Mouse (Mus musculus): ENCODE data around the gene Ptprz1.

Gene Ptprz1

GRCm38 (mm10) chr6:22874781-22875613, at the start of gene Ptprz1:
TSS of gene Ptprz1 (plus strand) at chr6:22875502.
- DNase-seq (ENCODE audit: low spot score in 2 of 2): no peak

GRCm38 (mm10) chr6:22833637-22834036, 41.7 kb upstream of the Ptprz1 start:
- no peak for DNase-seq (ENCODE audit: low spot score in 2 of 2)

DNA sequence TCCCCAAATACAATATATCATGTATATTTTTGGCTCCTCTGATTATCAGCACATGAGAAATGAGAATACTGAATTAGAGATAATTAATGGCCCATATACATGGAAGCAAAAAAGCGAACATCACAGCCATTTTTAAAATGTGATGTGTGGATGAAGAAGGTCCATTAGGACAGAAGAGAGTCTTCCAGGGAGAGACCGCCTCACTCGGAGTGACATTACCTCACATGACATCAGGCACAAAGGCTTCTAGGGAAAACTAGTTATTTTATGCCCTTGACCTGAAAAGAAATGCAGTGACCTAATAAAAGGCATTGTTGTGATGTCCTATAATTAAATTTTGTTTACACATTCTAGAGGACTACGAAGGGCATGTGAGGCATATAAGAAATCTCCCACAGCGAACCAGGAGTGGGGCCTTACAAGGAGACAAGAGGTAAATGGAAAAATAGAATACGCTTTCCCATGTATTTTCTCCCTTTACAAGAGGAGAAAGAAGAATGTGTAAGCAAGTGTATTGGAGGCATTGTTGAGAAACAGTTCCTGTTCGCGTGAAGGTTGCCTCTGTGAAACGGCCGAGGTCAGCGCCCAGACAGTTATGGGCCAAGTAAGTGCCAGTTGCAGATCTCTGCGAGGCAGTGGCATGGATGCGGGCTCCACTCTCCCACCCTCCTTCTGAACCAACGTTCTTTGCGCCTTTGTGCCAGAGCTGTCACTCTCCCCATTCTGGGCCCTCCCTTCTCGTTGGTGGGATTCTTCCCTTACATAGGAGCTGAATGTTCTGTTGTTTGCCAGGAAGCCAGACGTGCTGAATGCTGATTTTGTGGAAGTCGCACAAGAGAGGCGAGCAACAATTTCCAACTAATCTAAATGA, 41.0 kb upstream of the Ptprz1 start:
- DNase-seq (ENCODE audit: low spot score in 2 of 2): no peak

GRCm38 (mm10) chr6:22875614-22876541, 576 bp downstream of the Ptprz1 start:
- DNase-seq (ENCODE audit: low spot score in 2 of 2): no peak

- no peak for DNase-seq (ENCODE audit: low spot score in 2 of 2)
These were observed 12.7 kb downstream of the Ptprz1 start for GRCm38 (mm10) chr6:22887978-22888377.

- DNase-seq (ENCODE audit: low spot score in 2 of 2): no peak
These were observed 14.0 kb downstream of the Ptprz1 start for GRCm38 (mm10) chr6:22889333-22889732.

DNA sequence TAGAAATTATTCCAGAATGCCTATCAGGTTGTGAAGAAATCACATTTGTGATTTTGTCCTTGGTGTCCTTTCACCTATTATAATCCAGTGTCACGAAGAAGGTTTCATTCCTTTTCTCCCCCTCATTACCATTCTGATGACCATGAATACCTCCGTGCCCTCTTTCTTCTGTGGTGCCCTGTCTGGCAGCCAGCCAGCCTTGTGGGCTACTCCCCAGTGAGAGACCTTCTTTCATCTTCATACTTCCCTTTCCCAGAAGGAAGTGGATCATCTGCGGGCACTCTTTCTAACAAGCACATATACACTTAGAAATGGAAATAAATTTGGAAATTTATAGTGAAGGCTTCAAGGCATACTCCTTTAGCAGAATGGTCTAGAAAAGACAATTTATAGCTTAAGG, 26.7 kb downstream of the Ptprz1 start:
- DNase-seq (ENCODE audit: low spot score in 2 of 2): no peak

GRCm38 (mm10) chr6:22908510-22909256, 33.4 kb downstream of the Ptprz1 start:
- DNase-seq (ENCODE audit: low spot score in 2 of 2): no peak

- no peak for DNase-seq (ENCODE audit: low spot score in 2 of 2)
These were observed 34.1 kb downstream of the Ptprz1 start for GRCm38 (mm10) chr6:22909257-22909907.

- DNase-seq (ENCODE audit: low spot score in 2 of 2): no peak
These were observed 34.6 kb downstream of the Ptprz1 start for GRCm38 (mm10) chr6:22909908-22910260.

- no peak for DNase-seq (ENCODE audit: low spot score in 2 of 2)
These were observed 47.6 kb downstream of the Ptprz1 start for GRCm38 (mm10) chr6:22922880-22923279.

DNA sequence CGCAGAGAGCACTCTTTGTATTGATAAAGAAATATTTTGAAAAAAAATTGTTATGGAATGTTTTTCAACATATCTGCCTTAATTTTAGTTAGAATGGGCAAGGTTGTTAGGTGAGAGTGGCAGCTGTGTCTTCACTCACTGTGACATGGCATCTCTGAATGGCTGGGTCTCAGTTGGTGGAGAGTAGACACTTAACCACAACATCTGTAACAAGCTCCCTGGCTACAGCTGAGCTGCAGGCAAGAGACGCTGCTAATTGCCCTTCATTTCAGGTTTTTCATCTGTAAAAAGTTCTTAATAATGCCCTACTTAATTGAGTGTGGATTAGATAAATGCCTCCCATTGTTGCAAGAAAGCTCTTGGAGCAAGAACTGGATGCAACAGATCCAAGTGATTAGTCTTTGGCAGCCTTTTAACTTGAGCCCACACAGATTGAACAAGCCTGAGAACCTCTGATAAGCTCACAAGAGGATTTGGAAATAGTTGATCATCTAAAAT, 57.5 kb downstream of the Ptprz1 start:
- no peak for DNase-seq (ENCODE audit: low spot score in 2 of 2)

DNA sequence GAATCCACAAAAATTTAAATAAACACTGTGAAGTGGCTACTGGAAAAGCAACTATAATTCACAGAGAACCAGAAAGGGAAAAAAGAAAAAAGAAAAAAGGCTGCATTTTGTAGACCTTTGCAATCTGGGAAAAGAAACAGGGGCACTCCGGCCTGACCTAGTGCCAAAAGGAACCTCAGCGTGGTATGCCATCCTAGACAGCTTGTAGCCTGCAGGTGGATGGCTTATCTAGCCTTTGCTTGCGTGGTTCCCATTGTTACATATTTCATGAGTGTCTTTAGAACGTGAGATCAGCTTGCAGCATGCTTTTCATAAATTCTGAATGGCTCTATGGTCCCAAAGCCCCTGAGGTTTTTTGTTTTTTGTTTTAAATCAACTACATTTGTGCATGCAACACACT, 61.8 kb downstream of the Ptprz1 start:
- DNase-seq (ENCODE audit: low spot score in 2 of 2): no peak

GRCm38 (mm10) chr6:22937526-22937925, 62.2 kb downstream of the Ptprz1 start:
- no peak for DNase-seq (ENCODE audit: low spot score in 2 of 2)

DNA sequence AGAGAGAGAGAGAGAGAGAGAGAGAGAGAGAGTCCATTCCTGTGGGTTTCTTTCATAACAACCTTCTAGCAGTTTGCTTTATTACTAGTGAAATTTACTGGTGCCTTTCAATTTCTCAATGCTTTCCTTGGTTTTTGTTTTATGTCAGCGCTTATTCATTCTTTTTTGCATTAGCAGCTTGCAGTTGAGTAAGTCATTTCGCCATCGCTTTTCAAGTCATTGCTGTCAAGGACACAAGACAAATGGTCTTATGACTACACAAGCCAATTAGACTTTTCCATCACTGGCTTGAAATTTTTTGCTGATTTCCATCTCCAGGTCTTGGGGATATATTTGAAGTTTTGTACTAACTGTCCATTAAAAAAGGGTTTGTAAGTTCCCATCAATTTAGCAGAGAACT, 68.9 kb downstream of the Ptprz1 start:
- DNase-seq (ENCODE audit: low spot score in 2 of 2): no peak

GRCm38 (mm10) chr6:22963374-22963773, 88.1 kb downstream of the Ptprz1 start:
- DNase-seq (ENCODE audit: low spot score in 2 of 2): no peak

DNA sequence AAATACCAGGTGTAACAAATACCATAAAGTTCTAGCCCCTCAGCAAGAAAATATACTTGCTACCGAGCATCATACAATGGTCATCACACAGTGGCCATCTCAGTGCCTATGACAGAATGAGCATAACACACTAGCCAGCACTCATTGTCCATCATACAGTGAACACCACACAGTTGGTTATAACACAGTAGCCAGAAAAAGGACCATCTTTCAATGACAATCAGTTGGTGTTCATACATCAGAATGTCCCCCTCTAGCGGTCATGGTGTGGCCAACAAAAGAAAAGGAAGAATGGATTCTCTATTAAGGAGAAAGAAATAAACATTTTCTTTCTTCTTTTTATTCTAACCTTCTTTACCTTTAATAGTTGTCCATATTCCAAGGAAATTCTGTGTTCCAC, 92.8 kb downstream of the Ptprz1 start:
- DNase-seq (ENCODE audit: low spot score in 2 of 2): no peak

DNA sequence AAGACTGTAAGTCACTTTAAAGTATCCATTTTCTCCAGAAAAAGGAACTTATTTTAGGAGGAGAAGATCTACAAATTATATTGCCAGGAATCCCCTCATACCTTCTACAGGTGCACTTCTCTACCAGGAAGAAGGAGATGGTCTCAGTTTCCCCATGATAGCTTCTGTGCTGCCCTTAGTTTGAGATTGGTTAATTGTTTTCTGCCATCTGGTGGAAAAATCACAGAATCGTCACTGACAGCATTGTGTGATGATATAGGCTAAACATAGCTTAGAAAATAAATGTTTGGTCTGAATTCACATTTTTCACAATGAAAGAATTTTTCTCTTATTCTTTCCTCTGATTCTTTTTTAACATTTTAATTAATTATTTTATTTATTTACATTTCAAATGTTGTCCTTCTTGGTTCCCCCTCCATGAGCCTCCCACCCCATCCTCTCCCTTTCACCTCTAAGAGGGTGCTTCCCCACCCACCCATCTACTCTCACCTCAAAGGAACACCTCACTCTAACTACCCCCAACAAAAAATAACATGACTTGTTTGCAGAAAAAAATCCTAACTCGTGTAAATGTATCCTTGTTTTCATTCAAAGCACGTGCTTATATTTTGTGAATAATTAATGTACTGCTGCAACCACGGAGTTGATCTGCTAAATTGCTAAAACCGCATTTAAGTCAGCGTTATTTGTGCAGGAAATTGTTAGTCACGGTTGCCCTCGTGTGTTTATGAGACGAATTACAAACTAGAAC, 108.6 kb downstream of the Ptprz1 start:
- no peak for DNase-seq (ENCODE audit: low spot score in 2 of 2)

GRCm38 (mm10) chr6:22984520-22985154, 109.3 kb downstream of the Ptprz1 start:
- DNase-seq (ENCODE audit: low spot score in 2 of 2): no peak

All from urinary bladder, postnatal 36 days (tissue).